Mouse (Mus musculus): ENCODE data around the gene Olfr68. TPM values are rescaled to one million over a fixed set of nuclear protein-coding genes. Genes with fewer than 3 reads are reported as not detected.
"Not testable (repeated sequence)": the region's sequence is repeated elsewhere in the genome, so short reads cannot be mapped to it uniquely, and the experiment has no call there.

Olfr68 gene
- not detected in 2 replicates for polyA plus RNA-seq (2016; fragmentation: Nextera tagmentation; extraction: Ambion mirVana)

GRCm38 (mm10) chr7:103779598-103779997, at the start of gene Olfr68:
Gene Olfr68 (minus strand): TSS chr7:103779698.
- Histone ChIP-seq H3K9me3 (no peaks in the 10 kb centered on the region), H3K4me3 (no peak within 1 kb of the TSS), H3K9ac (no peak within 1 kb of the TSS), H3K4me1 (no peaks in the 10 kb centered on the region), H3K4me2 (replicated peaks) (no peak within 1 kb of the TSS), H3K36me3 (no peaks in the 10 kb centered on the region), H3K27me3 (replicated peaks) (no peaks in the 10 kb centered on the region), H3K27ac (no peak within 1 kb of the TSS)
- ATAC-seq (ENCODE audit: low FRiP score, low read depth), result no peak
- 80% methylated on average over 3 of the region's 3 CpGs for WGBS

- H3K4me3 ChIP-seq, result no peak within 1 kb of the TSS
- no peaks in the 10 kb centered on the region for H3K27me3 ChIP-seq (replicated peaks)
- no peak for ATAC-seq (ENCODE audit: low FRiP score, low read depth)
- H3K4me2 ChIP-seq (replicated peaks), result no peak within 1 kb of the TSS
- WGBS, result 93% methylated on average over 4 of the region's 4 CpGs
- no peaks in the 10 kb centered on the region for H3K36me3 ChIP-seq
- no peaks in the 10 kb centered on the region for H3K4me1 ChIP-seq
- H3K9me3 ChIP-seq, result no peaks in the 10 kb centered on the region
- no peak within 1 kb of the TSS for H3K27ac ChIP-seq
- H3K9ac ChIP-seq, result no peak within 1 kb of the TSS
These were observed 48.3 kb upstream of the Olfr68 start, which contains the start of gene Hbb-bs for GRCm38 (mm10) chr7:103827808-103828207. Gene Hbb-bs (minus strand): TSS chr7:103828096.

- no CpG with 5 or more reads among the region's 2 CpGs for WGBS
- H3K4me1 ChIP-seq; H3K4me3 ChIP-seq; H3K4me2 ChIP-seq (replicated peaks); H3K27ac ChIP-seq; H3K9me3 ChIP-seq; H3K9ac ChIP-seq; H3K27me3 ChIP-seq (replicated peaks); H3K36me3 ChIP-seq; ATAC-seq (ENCODE audit: low FRiP score, low read depth): not testable (repeated sequence)
These were observed 47.6 kb upstream of the Olfr68 start for GRCm38 (mm10) chr7:103827139-103827538.

- ATAC-seq (ENCODE audit: low FRiP score, low read depth), result no peak
- H3K27ac ChIP-seq, result no peak overlapping the region
- H3K27me3 ChIP-seq (replicated peaks), result no peaks in the 10 kb centered on the region
- H3K4me3 ChIP-seq, result no peak overlapping the region
- no peak overlapping the region for H3K4me2 ChIP-seq (replicated peaks)
- no peaks in the 10 kb centered on the region for H3K9me3 ChIP-seq
- no peak overlapping the region for H3K9ac ChIP-seq
- H3K36me3 ChIP-seq, result no peaks in the 10 kb centered on the region
- 69% methylated on average over 3 of the region's 3 CpGs for WGBS
- H3K4me1 ChIP-seq, result no peaks in the 10 kb centered on the region
These were observed 46.9 kb upstream of the Olfr68 start for GRCm38 (mm10) chr7:103826255-103826887.

- H3K4me1 ChIP-seq, result no peaks in the 10 kb centered on the region
- no peak for ATAC-seq (ENCODE audit: low FRiP score, low read depth)
- H3K4me2 ChIP-seq (replicated peaks), result no peak overlapping the region
- H3K4me3 ChIP-seq, result no peak overlapping the region
- H3K9me3 ChIP-seq, result no peaks in the 10 kb centered on the region
- no peaks in the 10 kb centered on the region for H3K36me3 ChIP-seq
- no peak overlapping the region for H3K9ac ChIP-seq
- WGBS, result 93% methylated on average over 3 of the region's 3 CpGs
- H3K27ac ChIP-seq, result no peak overlapping the region
- no peaks in the 10 kb centered on the region for H3K27me3 ChIP-seq (replicated peaks)
These were observed 46.2 kb upstream of the Olfr68 start for GRCm38 (mm10) chr7:103825536-103826254.

GRCm38 (mm10) chr7:103824597-103824996, 45.1 kb upstream of the Olfr68 start:
- ATAC-seq (ENCODE audit: low FRiP score, low read depth), result no peak
- Histone ChIP-seq H3K9ac (no peak overlapping the region), H3K36me3 (no peaks in the 10 kb centered on the region), H3K4me3 (no peak overlapping the region), H3K4me1 (no peaks in the 10 kb centered on the region), H3K4me2 (replicated peaks) (no peak overlapping the region), H3K9me3 (no peaks in the 10 kb centered on the region), H3K27ac (no peak overlapping the region), H3K27me3 (replicated peaks) (no peaks in the 10 kb centered on the region)
- 91% methylated on average over 2 of the region's 2 CpGs for WGBS

GRCm38 (mm10) chr7:103815085-103815484, 35.6 kb upstream of the Olfr68 start:
- H3K4me2 ChIP-seq (replicated peaks); ATAC-seq (ENCODE audit: low FRiP score, low read depth); H3K4me1 ChIP-seq; H3K27me3 ChIP-seq (replicated peaks); H3K4me3 ChIP-seq; H3K9ac ChIP-seq; H3K27ac ChIP-seq; H3K9me3 ChIP-seq; H3K36me3 ChIP-seq: not testable (repeated sequence)
- WGBS, result 40% methylated on average over 1 of the region's 2 CpGs

GRCm38 (mm10) chr7:103813766-103814165, 34.3 kb upstream of the Olfr68 start, which contains the start of gene Hbb-bt:
Gene Hbb-bt (minus strand): TSS chr7:103813996.
- 86% methylated on average over 3 of the region's 3 CpGs for WGBS
- H3K4me1 ChIP-seq, result no peaks in the 10 kb centered on the region
- no peaks in the 10 kb centered on the region for H3K27me3 ChIP-seq (replicated peaks)
- ATAC-seq (ENCODE audit: low FRiP score, low read depth), result no peak
- H3K4me3 ChIP-seq, result no peak within 1 kb of the TSS
- no peak within 1 kb of the TSS for H3K9ac ChIP-seq
- no peaks in the 10 kb centered on the region for H3K36me3 ChIP-seq
- no peaks in the 10 kb centered on the region for H3K9me3 ChIP-seq
- H3K4me2 ChIP-seq (replicated peaks), result no peak within 1 kb of the TSS
- H3K27ac ChIP-seq, result no peak within 1 kb of the TSS

- WGBS, result no CpG with 5 or more reads among the region's 3 CpGs
- not testable (repeated sequence) for H3K4me2 ChIP-seq (replicated peaks); H3K4me1 ChIP-seq; ATAC-seq (ENCODE audit: low FRiP score, low read depth); H3K27me3 ChIP-seq (replicated peaks); H3K27ac ChIP-seq; H3K36me3 ChIP-seq; H3K4me3 ChIP-seq; H3K9ac ChIP-seq; H3K9me3 ChIP-seq
These were observed 33.7 kb upstream of the Olfr68 start for GRCm38 (mm10) chr7:103813152-103813551.

GRCm38 (mm10) chr7:103812174-103812573, 32.7 kb upstream of the Olfr68 start:
- H3K4me3 ChIP-seq, result no peak overlapping the region
- WGBS, result 76% methylated on average over 1 of the region's 1 CpGs
- no peaks in the 10 kb centered on the region for H3K36me3 ChIP-seq
- H3K27ac ChIP-seq, result no peak overlapping the region
- no peaks in the 10 kb centered on the region for H3K9me3 ChIP-seq
- no peak for ATAC-seq (ENCODE audit: low FRiP score, low read depth)
- H3K4me1 ChIP-seq, result no peaks in the 10 kb centered on the region
- no peaks in the 10 kb centered on the region for H3K27me3 ChIP-seq (replicated peaks)
- no peak overlapping the region for H3K9ac ChIP-seq
- H3K4me2 ChIP-seq (replicated peaks), result no peak overlapping the region

- H3K4me1 ChIP-seq, result no peaks in the 10 kb centered on the region
- no peak overlapping the region for H3K4me2 ChIP-seq (replicated peaks)
- 90% methylated on average over 1 of the region's 1 CpGs for WGBS
- no peak overlapping the region for H3K27ac ChIP-seq
- no peaks in the 10 kb centered on the region for H3K36me3 ChIP-seq
- no peak overlapping the region for H3K9ac ChIP-seq
- H3K9me3 ChIP-seq, result no peaks in the 10 kb centered on the region
- ATAC-seq (ENCODE audit: low FRiP score, low read depth), result no peak
- no peaks in the 10 kb centered on the region for H3K27me3 ChIP-seq (replicated peaks)
- no peak overlapping the region for H3K4me3 ChIP-seq
These were observed 31.8 kb upstream of the Olfr68 start for GRCm38 (mm10) chr7:103811223-103811845.

- Histone ChIP-seq H3K9me3 (no peaks in the 10 kb centered on the region), H3K4me3 (no peak overlapping the region), H3K4me2 (replicated peaks) (no peak overlapping the region), H3K27me3 (replicated peaks) (no peaks in the 10 kb centered on the region), H3K27ac (no peak overlapping the region), H3K4me1 (no peaks in the 10 kb centered on the region), H3K36me3 (no peaks in the 10 kb centered on the region), H3K9ac (no peak overlapping the region)
- WGBS, result 79% methylated on average over 3 of the region's 3 CpGs
- no peak for ATAC-seq (ENCODE audit: low FRiP score, low read depth)
These were observed 31.2 kb upstream of the Olfr68 start for GRCm38 (mm10) chr7:103810746-103811145.

Data from neural tube, embryonic 12.5 days (tissue).